Mouse (Mus musculus) urinary bladder, postnatal 10 days (tissue): ENCODE data around the gene Slc47a1.
"Not testable (repeated sequence)": the region's sequence is repeated elsewhere in the genome, so short reads cannot be mapped to it uniquely, and the experiment has no call there.

ENCODE experiments used
- DNase-seq: peaks from one replicate; pipeline ENCODE4 v3.0.0; 2022; ENCODE audit warnings: low spot score

Slc47a1 gene

GRCm38 (mm10) chr11:61319233-61319922 lies 58.8 kb downstream of the Slc47a1 start:
- no peak for DNase-seq

DNA sequence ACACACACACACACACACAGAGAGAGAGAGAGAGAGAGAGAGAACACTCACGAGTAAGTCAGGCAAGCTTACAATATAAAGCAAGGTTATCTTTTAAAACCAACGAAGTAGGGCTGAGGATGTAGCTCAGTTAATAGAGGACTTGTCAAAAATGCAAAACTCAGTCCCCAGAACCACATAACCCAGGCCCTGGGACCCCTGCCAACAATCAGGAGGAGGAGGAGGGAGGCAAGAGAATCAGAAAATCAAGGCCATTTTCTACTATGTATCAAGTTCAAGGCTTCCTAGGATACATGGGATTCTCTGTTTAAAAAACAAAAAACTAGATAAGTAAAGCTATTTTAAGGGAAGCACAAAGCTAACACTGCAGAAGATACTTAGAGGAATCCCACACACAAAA lies 61.3 kb downstream of the Slc47a1 start:
- DNase-seq, result no peak

- DNase-seq, result no peak
Observed at GRCm38 (mm10) chr11:61310321-61310720, 67.8 kb downstream of the Slc47a1 start.

DNA sequence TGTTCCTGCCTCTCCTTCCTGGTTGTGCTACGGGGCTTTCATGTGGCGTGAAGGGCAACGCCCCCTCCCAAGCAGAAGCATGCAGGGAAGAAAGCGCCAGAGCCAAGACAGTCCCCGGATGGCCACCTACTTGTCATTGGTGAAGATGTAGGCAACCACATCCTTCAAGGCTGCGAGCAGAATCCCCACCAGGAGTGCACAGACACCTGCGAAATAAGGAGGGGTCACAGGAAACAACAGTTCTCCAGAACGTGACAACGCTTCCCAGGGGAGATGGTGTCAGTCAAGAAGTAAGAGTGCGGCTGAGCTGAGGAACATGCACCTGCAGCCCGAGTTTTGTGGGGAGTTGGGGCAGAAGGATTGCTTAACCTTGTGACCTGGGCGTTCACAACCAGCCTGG lies 68.3 kb downstream of the Slc47a1 start:
- no peak for DNase-seq

DNA sequence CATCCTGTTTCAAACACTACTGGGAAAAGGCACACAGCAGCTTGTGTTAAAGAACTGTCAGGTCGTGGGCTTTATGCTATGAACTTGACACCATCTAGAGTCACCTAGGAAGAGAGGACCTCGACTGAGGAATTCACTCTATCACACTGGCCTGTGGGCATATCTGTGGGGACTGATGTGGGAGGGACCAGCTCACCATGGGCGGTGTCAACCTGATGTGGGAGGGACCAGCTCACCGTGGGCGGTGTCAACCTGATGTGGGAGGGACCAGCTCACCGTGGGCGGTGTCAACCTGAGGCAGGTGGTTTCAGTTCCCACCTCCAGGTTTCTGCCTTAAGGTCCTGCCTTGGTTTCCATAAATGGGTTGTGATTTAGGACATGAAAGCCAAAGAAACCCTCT lies 70.3 kb downstream of the Slc47a1 start:
- DNase-seq, result no peak

DNA sequence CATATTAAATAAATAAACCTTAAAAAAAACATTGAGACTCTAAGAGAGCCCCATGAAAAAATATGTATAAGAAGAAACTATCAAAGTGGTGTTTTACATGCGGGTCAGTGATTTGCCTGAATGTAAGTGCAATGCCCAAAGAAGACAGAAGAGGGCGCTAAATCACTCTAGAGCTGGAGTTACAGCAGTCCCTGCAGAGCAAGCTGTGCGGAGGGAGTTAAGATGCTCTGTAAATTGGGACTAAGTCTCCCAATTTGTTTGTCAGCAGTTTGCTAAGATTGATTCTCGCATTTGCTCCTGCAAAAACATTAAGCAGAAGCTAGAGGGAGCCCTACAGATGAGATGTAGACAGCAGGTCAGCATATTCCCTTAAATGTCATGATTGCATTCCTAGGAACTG lies 72.8 kb downstream of the Slc47a1 start:
- no peak for DNase-seq

DNA sequence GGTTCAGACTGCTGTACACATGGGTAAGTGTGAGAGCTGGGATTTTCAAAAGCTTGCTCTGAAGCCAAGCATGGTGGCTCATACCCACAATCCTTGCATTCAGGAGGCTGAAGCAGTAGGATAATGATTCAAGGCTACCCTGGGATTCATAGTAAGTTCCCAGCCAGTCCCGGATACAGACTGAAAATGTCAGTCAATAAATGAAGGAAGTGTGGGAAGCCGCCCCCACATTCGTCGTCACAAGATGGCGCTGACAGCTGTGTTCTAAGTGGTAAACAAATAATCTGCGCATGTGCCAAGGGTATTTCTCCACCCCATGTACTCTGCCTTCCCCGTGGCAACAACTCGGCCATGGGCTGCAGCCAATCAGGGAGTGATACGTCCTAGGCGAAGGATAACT lies 73.6 kb downstream of the Slc47a1 start:
- DNase-seq, result not testable (repeated sequence)

DNA sequence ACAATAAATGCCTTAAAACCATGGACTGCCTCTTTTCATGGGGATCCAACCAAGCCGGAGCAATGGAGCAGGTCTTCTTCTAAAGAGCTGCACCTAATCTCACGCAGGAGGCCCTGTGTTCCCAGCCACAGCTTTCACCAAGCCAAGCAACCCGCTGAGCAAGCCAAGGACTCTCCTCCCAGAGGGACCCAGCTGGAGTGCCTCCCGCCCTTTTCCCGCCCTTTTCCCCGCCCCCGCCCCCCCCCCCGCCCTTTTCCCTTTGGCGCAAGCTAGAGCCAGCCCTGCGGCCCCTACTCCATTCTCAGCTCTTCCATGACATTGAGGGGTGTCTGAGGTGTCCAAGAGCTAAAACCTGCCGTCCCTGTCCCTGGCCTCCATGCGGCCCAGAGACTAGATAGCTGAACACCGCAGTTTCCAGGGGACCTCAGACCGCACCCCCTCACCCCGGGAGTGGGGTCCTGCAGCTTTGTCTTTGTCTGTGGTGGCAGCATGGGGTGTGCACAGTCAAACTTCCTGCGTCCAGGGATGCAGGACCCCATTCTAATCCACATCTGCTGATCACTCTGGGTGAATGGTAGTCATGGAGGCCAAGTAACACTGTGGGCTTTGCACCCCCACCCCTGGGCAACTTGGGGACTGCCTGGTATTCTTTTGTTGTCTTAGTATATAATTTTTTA lies 77.3 kb downstream of the Slc47a1 start:
- no peak for DNase-seq

DNA sequence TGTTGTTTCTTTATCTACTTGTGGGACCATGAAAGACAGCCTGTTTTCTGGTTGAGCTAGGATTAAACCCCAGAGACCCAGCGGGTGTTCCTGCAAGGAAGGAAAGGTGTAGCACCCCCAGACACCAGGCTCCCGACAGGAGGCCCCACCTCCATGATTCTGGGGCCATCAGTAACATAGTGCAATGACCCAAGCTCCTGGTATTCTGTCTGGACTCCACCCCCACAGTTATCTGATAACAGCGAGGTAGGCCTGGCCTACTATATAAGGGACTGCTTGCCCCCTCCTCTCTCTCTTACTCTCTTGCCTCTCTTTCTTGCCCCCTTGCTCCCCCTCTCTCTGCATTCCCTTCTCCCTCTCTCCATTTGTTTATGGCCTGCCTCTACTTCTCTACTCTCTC lies 77.9 kb downstream of the Slc47a1 start:
- DNase-seq, result no peak

DNA sequence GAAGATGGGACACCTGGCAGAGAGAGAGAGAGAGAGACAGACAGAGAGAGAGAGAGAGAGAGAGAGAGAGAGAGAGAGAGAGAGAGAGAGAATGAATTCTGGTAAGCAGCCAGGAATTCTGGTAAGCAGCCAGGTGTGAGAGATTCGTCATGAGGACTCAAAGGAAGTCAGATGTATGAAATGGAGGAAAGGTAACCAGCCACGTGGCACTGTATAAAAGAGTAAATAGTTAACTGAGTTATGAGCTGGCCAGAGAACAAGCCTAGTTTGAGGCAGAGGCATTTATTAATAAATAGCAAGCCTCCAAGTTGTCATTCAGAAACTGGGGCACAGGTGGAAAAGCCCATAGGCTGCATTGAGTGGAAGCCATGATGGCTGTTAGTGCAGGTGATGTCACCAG lies 80.2 kb downstream of the Slc47a1 start:
- DNase-seq, result no peak

DNA sequence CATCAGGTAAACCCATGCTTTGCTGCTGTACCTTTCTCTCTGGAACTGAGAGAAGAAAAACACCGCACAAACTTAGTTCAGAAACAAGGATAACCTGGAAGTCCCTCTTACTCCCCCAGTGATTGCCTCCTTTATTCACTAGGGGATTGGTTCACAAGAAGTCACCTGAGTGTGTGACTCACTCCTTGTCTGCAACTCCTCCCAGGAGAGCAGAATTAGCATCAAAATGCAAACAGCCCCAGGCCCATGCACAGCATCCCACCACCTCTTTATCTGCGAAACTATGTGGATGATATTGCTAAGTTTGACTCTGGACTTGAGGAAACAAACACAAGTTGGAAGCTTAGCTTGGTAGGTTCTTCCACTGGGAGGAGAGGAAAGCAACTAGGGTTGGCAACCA lies 80.8 kb downstream of the Slc47a1 start:
- no peak for DNase-seq

- DNase-seq, result no peak
Observed at GRCm38 (mm10) chr11:61296556-61296955, 81.6 kb downstream of the Slc47a1 start.

DNA sequence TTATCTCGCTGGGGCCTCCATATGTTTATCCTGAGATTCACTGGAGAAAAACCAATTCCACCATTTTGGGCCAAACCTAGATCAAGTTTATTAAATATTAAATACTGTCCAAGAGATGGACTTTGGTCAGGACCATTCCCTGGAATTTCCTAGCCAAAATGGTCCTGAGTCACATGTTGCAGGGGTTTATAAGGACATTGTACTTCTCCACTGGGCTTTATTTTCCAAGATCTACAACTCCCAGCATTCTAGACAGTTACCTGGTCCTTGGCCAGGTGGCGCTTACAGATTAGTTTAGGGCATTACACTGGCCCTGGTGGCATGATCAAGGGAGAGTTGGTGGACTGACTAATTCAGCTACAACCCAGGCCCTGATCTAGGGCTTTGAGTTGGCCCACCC lies 82.6 kb downstream of the Slc47a1 start:
- DNase-seq, result no peak

DNA sequence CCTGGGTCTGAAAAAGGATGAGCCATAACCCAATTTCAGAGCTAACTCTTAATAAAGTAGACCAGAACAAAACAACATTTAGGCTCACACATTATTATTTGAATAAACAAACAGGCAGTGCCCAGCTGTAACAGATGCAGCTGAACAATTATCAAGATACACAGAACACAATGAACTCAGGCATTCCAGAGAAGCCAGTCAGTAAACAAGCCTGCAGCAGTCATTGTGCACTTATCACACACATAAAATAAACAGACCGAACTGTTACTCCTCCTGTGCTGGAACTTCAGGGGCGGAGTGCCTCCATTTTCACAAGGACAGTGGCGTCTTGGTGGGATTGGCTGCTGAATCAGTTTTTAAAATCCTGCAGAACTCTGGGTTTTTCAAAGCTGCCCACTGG lies 83.7 kb downstream of the Slc47a1 start:
- no peak for DNase-seq
